Mouse (Mus musculus) brain, embryonic 14.5 days (tissue): Measurements from ENCODE around the gene Atp6v0a2. TPM values are rescaled to one million over a fixed set of nuclear protein-coding genes. Genes with fewer than 3 reads are reported as not detected.
A peak's percentile ranks its signal among the peaks of the same experiment; 100 is the strongest.

Experiments
- DNase-seq: peaks from one replicate; pipeline ENCODE4 v3.0.0-alpha.2; 2011; ENCODE audit warnings: low read depth
- CTCF ChIP-seq: fragments of 200-500 bp; IDR thresholded peaks from 2 replicates; pipeline ENCODE4 v1.5.1; 2012; ENCODE audit warnings: inconsistent platforms, mild to moderate bottlenecking, moderate library complexity, borderline replicate concordance; ENCODE audit not compliant: insufficient read depth, insufficient read length; ENCODE audit errors: extremely low read depth
- POLR2A ChIP-seq: fragments of 200-500 bp; IDR thresholded peaks from 2 replicates; pipeline ENCODE4 v1.6.1; 2012; ENCODE audit warnings: mild to moderate bottlenecking, inconsistent platforms, borderline replicate concordance; ENCODE audit not compliant: poor library complexity, insufficient read depth, insufficient read length, severe bottlenecking; ENCODE audit errors: extremely low read depth
- polyA plus RNA-seq: library from polyadenylated mRNA; depleted of rRNA; stranded (reverse); fragments of >200 nt; gene quantifications from 2 replicates; pipeline ENCODE4 v1.2.3, GENCODE M21; 2012

Atp6v0a2 gene
- polyA plus RNA-seq, 1 experiment = 34.8 TPM

DNA sequence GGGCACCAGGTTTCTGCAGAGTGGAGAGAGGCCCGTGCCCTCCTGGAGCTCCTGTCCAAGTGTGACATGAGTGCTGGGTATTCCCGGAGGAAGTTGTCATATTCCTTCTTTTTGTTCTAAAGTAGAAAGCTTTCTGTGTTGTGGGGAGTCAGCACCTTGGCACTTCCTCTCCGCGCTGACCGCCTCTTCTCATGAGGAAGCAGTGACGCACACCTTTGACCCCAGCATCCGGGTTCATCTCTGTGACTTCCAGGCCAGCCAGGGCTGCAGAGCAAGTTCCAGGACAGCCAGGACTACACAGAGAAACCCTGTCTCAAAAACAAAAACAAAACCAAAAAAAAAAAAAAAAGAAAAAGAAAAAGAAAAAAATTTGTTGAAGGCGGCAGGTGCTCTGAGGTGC is 86.8 kb downstream of the Atp6v0a2 start:
- DNase-seq = no peak
- no peak for TF ChIP-seq CTCF
- TF ChIP-seq POLR2A = no peak

- TF ChIP-seq POLR2A (no peak), CTCF (no peak)
- DNase-seq = no peak
Observed at GRCm38 (mm10) chr5:124717969-124718368, 89.6 kb downstream of the Atp6v0a2 start.

- TF ChIP-seq POLR2A (no peak), CTCF (no peak)
- DNase-seq = no peak
Observed at GRCm38 (mm10) chr5:124718396-124718795, 90.0 kb downstream of the Atp6v0a2 start.

DNA sequence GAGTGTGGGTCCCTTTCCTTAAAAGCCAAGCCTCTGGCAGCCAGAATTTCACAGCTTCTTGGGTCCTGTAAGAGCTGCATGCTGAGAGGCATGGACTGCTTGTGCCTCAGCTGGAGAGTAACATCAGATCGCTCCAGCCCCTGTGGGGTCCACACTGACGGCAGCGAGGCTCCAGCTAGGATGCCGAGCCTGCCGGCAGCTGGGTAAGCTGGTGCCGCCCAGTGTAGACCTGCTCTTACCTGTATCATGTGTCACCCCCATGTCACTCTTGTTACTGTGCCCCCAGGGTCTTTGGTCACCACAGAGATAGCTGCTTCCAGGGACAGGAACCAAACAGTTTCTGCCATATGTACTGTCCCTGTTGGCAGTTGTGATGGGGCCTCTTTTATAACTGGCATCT is 94.7 kb downstream of the Atp6v0a2 start:
- TF ChIP-seq POLR2A (no peak), CTCF (no peak)

DNA sequence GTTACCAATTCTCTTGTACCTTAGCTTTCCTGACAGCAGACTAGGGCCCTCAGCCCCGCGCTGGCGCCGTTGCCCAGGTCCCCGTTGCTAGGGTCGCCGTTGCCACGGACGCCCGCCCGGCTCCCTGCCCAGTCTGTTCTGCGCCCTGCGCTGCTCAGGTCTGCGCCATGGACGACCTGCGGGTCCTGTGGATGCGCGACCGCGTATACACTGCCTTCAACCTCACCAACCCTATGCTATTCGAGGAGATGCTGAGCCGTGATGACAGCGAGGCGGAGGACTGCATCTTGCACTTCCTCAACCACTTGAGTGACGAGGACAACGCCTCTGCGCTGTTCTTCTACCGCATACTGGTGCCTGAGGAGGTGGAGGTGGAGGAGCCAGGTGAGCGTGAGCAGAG is 96.6 kb downstream of the Atp6v0a2 start, which contains the start of gene Dnah10:
Gene Dnah10 (plus strand): TSS at position 89 of the 400 bp plus-strand sequence.
- TF ChIP-seq POLR2A (no peak), CTCF (no peak)

More for the DNA sequence above, 94.7 kb downstream of the Atp6v0a2 start:
- no peak for DNase-seq

GRCm38 (mm10) chr5:124729662-124730206 is 101.4 kb downstream of the Atp6v0a2 start:
- TF ChIP-seq POLR2A (no peak), CTCF (no peak)
- DNase-seq = no peak

More for the DNA sequence above, 96.6 kb downstream of the Atp6v0a2 start, which contains the start of gene Dnah10:
- peak; percentile 44 for DNase-seq

DNA sequence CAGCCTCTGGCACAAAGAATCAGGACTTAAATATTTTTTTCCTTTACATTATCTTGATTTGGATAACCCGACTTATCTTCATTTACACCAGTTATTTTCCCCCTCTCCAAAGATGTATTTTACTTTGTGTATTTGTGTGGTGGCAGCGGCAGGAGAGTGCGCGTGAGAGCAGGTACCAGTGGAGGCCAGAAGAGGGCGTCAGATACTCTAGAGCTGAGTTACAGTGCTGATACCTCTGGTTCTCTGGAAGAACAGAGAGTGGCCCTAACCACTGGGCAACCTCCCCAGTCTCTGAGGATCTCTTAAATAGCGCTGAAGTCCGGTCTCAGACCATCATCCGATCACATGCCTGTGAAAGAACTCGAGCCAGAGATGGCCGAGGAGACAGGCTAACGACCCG is 105.6 kb downstream of the Atp6v0a2 start:
- TF ChIP-seq CTCF = no peak
- no peak for TF ChIP-seq POLR2A
- DNase-seq = no peak

GRCm38 (mm10) chr5:124741898-124742599 is 113.7 kb downstream of the Atp6v0a2 start:
- peak; percentile 19; the same call in 1 of the 2 replicates for TF ChIP-seq CTCF
- TF ChIP-seq POLR2A = no peak
- DNase-seq = no peak

DNA sequence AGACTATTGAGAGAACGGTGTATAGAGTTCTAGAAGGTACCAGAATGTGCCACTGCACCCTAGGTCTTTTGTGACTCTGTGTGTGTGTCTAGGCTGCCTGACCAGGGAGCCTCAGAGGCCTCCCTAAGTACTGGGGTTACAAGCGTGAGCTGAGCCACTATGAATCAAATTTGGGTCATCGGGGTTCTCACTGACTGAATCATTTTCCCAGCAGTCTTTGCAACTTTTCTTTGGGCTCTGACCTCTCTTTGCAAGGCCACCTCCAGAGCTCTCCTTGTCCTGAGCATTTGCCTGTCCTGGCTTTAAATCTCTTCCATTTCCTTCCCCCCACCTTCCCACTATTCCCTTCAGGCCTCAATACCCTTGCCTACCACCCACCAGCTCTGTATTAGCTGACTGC is 115.5 kb downstream of the Atp6v0a2 start:
- DNase-seq = no peak
- TF ChIP-seq POLR2A (no peak), CTCF (no peak)

GRCm38 (mm10) chr5:124746220-124746619 is 117.8 kb downstream of the Atp6v0a2 start:
- DNase-seq = no peak
- TF ChIP-seq CTCF = no peak
- TF ChIP-seq POLR2A = no peak

DNA sequence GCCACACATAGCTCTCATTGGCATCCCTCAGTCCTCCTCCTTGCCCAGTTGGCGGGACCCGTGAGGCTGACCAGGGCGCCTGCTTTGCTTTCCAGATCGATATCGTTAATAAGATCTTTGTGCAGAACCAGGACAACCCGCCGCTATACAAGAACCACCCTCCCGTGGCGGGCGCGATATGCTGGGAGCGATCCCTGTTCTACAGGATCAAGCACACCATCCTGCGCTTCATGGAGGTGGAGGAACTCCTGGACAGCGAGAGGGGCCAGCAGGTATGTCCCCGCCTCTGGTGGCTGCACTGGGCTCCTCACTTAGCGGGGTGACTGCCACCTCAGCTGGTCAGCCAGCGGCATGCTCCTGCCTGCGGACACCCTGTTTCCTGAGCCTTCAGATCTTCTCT is 119.9 kb downstream of the Atp6v0a2 start:
- TF ChIP-seq POLR2A (no peak), CTCF (no peak)
- no peak for DNase-seq

DNA sequence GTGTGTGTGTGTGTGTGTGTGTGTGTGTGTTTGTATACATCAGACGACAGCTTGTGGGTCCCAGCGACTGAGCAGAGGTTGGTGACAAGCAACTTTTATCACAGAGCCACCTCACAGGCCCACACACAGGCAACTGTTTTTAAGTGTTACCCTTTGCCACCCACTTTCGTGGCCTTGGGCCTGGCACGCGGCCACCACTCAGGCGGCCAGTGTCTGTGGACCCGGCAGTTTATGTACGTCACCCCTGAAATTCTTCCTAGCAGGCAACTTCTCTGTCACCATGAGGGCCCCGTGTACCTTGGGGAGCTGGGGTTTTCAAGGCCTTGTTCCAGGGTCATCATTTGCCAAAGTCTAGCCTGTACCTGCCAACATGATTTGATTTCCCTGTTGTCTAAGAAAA is 123.3 kb downstream of the Atp6v0a2 start:
- peak; percentile 1 for DNase-seq
- no peak for TF ChIP-seq CTCF
- TF ChIP-seq POLR2A = no peak

- TF ChIP-seq CTCF (no peak), POLR2A (no peak)
- DNase-seq = no peak
Observed at GRCm38 (mm10) chr5:124761011-124761410, 132.6 kb downstream of the Atp6v0a2 start.
